Mouse (Mus musculus) kidney, adult 2 months (tissue): ENCODE measurements around the gene Slc46a3.

Experiments
- CTCF ChIP-seq: fragments of 200-500 bp; conservative IDR thresholded peaks from 2 replicates; pipeline ENCODE4 v1.5.1; 2011; ENCODE audit warnings: low read depth, mild to moderate bottlenecking, control low read depth, low read length, moderate library complexity, mixed read lengths; ENCODE audit not compliant: insufficient read depth, insufficient read length
- POLR2A ChIP-seq: fragments of 200-500 bp; IDR thresholded peaks from one replicate; pipeline ENCODE4 v1.6.1; 2011; ENCODE audit warnings: low read depth, low read length, control low read depth

DNA sequence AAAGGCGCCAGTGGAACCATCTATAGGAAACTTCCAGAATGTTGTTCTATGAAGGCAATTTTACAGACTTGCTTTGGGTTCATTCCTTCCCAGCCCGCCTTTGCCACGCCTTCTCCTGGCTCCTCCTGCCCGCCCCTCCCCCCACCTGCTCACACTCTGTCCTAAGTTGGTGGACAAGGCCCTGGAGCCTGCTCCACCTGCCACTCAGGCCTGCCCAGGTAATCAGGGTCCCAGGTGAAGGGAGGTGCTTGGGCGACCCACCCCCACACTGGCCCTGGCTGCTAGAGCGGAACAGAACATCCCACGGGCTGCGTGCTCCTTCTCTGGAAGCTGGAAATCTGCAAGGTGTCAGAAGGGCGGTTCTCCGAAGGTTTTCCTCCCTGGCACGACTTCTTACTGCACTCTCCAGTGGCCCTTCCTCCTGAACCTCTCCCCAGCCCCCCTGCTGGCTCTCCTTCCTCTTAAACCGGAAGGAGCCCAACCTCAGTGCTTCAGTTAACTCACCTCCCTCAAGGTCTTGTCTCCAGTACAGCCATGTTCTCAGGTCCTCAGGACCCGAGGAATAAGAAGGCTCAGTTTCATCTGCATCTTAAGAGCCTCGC, 18.7 kb upstream of the Slc46a3 start:
- TF ChIP-seq POLR2A = no peak
- no peak for TF ChIP-seq CTCF
